Mouse (Mus musculus) layer of hippocampus, postnatal 10 days (tissue): Measurements from ENCODE around the gene Mtus2. TPM values are rescaled to one million over a fixed set of nuclear protein-coding genes. Genes with fewer than 3 reads are reported as not detected.
"Not testable (repeated sequence)": the region's sequence is repeated elsewhere in the genome, so short reads cannot be mapped to it uniquely, and the experiment has no call there.

ENCODE experiments used
- DNase-seq, 2 experiments: peaks; one replicate each; pipeline ENCODE4 v3.0.0; 2021; ENCODE audit warnings: low spot score in 2 of 2
- total RNA-seq, 2 experiments: library from RNA; stranded (reverse); gene quantifications; 2 replicates each; pipeline ENCODE4 v1.2.3; 2021

Gene Mtus2
- total RNA-seq, 2 experiments from 2014 or later: 35.3 to 40.3 TPM

GRCm38 (mm10) chr5:148107890-148108289 is 150.8 kb downstream of the Mtus2 start:
- no peak for DNase-seq

DNA sequence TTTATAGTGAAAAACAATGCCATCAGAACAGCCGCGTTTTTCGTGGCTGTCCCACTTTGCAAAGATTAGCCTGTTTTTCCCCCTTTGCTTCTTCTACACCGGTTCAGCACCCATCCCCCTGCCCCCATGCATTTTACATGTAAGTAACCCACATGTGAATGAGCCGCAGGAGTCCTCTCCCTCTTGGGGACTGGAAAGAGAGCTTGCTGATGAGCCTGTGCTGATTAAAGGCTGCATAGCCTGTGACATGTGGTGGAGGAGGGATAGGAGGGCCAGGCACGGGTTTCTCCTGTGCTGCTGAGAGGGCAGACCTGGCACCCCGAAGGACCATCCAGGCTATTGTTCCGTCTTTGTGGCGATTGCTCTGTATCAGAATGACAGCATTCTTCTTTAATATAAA is 151.2 kb downstream of the Mtus2 start:
- DNase-seq: no peak

GRCm38 (mm10) chr5:148115207-148115817 is 158.2 kb downstream of the Mtus2 start:
- DNase-seq: no peak

DNA sequence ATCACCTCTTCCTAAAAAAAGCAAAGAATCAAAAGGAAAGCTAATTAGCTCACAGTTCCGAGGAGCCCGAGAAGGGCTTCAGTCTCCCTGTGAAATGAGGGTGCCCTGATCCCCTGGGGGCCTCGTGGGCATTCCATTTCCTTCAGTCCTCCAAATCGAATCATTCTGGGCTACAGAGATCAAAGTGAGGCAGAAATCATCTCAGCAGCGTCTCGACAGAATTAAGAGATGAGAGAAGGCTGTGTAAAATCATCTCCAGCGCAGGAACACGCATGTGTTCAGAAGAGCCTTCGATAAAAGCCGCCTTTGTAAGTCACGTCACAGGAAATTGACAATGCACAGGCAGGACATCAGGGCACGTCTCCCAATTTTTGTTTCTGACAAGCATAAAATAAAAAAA is 167.2 kb downstream of the Mtus2 start:
- DNase-seq: no peak

GRCm38 (mm10) chr5:148130691-148131457 is 173.8 kb downstream of the Mtus2 start:
- peak; percentile 40 to 43 for DNase-seq

DNA sequence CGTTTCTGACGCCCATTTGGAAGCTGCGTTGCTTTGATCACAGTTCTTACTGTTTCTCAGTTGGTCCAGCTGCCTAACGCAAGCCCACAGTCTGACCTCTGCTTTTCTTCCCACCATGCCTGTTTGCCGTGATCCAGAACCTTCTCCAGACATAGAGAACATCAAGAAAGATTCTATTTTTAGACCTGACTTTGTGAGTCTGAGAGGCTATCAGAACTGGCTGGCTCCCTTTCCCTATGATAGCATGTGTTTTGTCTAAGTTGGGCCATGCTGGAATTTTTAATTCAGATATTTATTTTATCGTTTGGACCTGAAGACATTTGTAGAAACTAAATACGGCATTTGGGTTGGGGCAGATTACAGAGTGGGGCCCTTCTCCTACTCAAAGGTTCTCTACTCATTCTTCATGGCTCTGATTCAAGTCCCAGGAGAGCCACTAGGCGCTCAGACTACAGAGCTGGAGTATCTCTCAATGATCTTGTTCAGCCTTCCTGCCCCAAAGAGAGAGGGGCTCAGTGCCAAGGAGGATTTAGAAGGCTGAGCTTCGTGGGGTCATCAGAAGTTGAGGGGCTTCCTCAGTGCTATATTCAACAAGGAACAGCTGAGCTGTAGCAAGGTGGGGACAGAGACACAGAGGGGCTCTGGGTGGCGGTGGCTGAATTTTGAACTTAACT is 174.5 kb downstream of the Mtus2 start:
- peak; percentile 33 to 43 for DNase-seq

DNA sequence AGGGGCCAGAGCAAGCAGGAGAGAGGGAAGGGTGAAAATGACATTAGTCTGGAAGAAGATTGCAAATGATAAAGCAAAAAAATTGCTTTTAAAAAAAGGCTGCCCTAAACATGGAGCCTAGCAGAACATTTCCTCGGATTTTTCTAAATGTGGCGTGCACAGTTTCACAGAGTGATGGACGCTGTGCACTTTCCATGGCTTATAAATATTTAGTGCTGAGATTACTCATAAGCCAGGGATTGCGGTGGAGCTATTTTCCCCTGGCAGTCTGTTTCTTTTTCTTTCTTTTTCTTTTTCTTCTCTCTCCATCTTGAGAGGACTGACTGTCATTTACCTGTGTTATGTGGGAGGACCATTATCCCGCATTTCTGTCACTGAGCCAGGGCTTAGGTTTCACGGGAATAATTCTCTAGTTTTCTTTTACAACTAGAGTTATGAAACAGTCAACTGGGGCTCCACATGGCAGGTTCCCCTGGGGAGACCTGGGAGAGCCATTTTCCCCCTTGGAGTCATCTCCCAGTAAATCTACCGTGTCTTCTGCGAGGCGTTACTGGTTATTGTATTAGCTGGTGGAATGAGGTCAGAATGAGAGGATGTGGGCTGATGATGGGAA is 176.4 kb downstream of the Mtus2 start:
- DNase-seq: no peak

GRCm38 (mm10) chr5:148141662-148142061 is 184.5 kb downstream of the Mtus2 start:
- no peak for DNase-seq

DNA sequence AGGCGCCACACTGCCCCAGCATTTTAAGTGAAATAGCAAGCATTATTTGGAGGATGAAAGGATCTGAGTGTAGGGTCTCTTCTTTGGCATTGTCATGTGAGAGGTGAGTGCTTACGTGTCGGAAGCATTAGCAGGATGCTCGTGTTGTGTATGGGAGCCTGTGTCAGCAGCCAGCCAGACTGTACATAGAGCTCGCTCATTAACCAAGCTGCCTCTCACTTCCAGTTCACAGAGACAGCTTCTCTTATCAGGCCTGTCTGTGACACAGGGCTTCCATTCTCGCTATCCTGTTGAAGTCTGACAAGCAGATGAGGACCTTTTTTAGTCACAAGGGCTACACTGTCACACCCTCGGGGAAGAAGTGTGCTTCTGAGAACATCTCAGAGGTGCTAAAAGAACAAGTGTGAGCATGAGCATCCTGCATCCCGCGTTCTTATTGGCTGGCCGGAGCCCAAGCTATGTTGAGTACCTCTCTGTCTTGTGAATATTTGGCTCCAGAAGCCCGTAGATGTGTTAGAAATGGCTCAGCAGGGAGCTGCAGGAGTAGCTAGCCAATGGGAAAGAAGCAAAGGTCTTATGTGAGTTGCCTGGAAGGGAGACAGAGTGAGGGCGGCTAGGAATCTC is 189.2 kb downstream of the Mtus2 start:
- no peak for DNase-seq

- DNase-seq: no peak
These were observed 194.9 kb downstream of the Mtus2 start for GRCm38 (mm10) chr5:148151894-148152599.

- DNase-seq: no peak
These were observed 195.7 kb downstream of the Mtus2 start for GRCm38 (mm10) chr5:148152600-148153402.

GRCm38 (mm10) chr5:148153403-148153713 is 196.2 kb downstream of the Mtus2 start:
- no peak for DNase-seq

DNA sequence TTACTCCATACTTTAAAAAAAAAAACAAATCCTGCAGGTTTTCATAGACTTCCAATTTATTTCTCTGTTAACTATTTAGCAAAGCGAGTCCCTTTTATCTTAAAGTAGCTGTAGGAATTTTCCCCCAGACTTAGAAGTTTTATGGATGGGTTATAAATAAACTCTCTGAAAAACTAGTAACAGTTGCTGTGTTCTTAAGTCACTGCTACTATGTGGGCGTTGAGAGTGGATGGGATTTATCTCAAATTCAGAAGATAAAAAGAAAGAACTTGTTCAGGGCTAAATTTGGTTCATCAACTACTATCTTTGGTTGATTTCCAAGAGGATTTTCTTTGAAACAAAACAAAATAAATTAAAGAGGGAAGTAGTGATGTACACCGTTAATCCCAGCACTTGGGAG is 197.6 kb downstream of the Mtus2 start:
- no peak for DNase-seq

DNA sequence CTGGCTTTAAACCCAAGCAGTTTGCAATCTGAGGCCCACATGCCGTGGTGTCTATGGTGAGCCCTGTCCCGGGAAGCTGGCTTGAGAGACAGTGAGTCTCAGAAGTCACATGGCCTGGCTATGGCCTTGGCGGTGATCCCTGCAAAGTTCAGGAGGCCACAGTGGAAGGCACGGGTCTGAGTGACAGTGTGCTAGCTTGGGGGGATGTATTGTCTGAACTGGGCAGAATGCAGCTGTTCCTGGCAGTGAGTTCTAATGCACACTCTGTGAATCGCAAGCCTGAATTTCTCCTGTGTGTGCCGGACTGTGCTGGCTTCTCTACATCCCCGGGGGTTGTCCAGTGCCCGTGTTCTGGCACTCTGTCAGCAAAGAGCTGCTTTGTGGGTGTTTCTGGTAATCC is 202.2 kb downstream of the Mtus2 start:
- no peak for DNase-seq

DNA sequence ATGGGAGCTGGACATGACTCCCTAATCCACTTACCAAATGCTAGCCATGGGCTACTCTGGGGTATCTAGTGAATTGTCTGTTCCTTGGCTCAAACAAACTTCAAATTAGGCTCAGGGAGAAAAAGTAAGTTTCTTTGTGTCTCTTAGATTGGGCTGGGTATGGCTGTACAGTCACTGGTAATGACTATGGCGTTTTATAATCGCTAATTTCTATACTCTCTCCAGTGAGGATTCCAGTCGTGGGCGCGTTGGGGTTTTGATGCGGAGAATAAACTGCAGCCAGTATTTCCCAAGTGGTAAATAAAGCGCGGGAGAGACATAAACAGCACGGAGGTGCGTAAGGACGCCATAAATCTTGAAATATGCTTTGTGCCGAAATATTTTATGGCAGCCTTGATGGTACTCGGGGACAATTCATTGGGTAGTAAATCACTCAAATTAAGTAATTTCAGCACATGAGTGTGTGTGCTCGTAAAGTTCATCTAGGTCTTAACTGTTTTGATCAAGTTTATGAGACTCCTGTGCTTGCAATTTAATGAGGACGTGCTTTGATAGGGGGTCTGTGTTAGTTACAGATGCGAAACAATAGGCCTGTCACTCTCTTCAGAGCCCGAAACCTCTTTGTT is 203.5 kb downstream of the Mtus2 start:
- DNase-seq: no peak

DNA sequence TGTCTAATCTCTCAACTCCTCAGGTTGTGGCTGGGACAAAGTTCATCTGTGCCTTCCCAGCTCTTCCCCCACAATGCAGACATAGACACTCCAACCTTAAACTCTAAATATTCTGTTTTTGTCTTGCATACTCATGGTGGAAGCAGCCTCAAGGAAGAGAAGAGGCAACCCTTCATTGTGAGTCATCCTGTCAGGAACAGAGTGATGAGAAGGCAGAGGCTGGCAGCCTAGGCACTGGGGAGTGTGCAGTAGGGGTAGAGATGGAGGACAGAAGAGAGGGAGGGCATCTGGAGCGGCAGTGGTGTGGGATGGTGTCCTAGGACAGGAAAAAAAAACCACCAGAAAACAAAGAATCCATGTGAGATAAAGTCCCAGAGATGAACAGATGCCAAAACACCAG is 208.0 kb downstream of the Mtus2 start:
- no peak for DNase-seq

DNA sequence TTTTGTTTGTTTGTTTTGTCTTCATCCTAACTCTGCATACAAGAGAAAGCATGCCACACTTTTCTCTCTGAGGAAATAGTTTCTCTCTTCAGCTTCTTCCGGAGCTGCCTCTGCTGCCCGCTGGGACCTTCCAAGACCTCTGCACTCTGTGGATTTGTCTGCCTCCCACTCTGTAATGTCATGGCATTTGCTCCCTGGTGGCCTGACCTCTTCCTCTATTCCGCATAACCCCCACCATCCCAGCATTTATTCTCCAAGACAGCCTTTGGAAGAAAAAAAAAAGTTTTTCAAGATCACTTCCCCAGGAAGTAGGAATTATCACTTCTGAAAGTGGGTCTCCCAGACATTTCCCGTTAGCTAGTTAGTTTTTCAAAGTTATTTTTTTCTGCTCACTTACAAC is 218.0 kb downstream of the Mtus2 start:
- no peak for DNase-seq

DNA sequence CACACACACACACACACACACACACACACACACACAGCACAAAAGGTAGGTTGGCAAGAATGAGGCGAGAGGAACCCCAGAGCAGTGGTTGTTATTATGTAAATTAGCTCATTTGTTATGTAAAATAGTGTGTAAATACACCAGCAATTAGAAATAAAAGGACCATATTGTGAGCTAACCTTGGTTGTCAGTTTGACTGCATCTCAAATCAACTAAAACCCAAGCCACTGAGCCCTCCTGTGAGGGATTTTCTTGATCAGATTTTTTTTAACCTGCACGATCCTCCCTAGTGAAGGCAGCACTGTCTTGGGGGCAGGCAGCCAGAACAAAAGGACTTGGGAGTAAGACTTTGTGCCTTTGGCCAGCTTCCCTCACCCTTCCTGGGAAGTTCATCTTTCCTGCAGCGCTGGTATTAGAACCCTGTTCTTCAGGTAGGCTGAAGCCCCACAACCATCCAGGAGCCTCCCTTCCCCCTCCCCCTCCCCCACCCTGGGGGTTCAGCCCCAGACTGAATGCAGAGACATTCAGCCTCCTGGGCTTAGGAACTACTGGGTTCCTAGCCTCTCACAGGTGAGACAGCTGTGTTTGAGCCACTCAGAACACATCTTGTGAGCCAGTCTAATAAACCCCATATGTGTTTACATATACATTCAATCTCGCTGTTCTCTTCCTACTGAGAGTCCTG is 218.8 kb downstream of the Mtus2 start:
- DNase-seq: no peak

- DNase-seq: not testable (repeated sequence)
These were observed 219.4 kb downstream of the Mtus2 start for GRCm38 (mm10) chr5:148176539-148176938.
